Mouse (Mus musculus) T-cell, adult 66 days (primary cell): ENCODE measurements around the gene B430218F22Rik. TPM values are rescaled to one million over a fixed set of nuclear protein-coding genes. Genes with fewer than 3 reads are reported as not detected.

Experiments
- total RNA-seq, 2 experiments: library from RNA; stranded (reverse); gene quantifications; 3 replicates in 1 of 2; 4 replicates in 1 of 2; pipeline ENCODE4 v1.2.4; 2023

The B430218F22Rik gene
- total RNA-seq = not detected

GRCm38 (mm10) chr13:118386511-118387447, at the start of gene B430218F22Rik, which contains the start of gene Mrps30:
Gene B430218F22Rik (plus strand): TSS chr13:118386630.
Gene Mrps30 (minus strand): TSS chr13:118387252.

Other genes with a start within 250 kb of the B430218F22Rik start
- 10 to 100 TPM; 34.1 to 44.1 TPM for gene Mrps30, start 622 bp downstream of the B430218F22Rik start, total RNA-seq